Mouse (Mus musculus): ENCODE results near the gene Ebf3. TPM values are rescaled to one million over a fixed set of nuclear protein-coding genes. Genes with fewer than 3 reads are reported as not detected.

Ebf3 gene
- polyA plus RNA-seq, 1 experiment from 2014 or later, result 23.3 TPM

DNA sequence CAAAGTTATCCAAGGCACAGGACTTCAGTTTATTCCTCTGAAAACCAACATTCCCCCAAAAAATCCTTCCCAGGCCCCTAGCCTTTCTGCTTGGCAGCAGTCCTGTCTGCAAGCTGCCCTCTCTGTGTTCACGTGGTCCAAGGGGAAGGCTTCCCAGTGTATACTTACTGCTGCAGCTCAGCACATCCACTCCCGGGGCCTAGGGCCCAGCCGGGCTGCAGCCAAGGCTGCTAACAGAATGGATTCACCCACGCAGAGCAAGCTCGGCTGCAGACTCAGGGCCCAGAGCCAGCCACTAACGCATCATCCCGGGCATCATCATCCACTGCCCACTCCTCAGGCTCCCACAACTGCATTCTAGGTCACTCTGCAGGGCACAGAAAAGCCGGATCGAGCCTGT, 46.8 kb downstream of the Ebf3 start:
- H3K4me2 ChIP-seq (replicated peaks), result peak overlapping the region; percentile 13; the same call in 1 of the 2 replicates
- no peak overlapping the region for H3K4me3 ChIP-seq
- peaks cover 7% of the 10 kb centered on the region; the same call in 1 of the 2 replicates for H3K27me3 ChIP-seq
- no peaks in the 10 kb centered on the region for H3K36me3 ChIP-seq
- H3K4me1 ChIP-seq, result peaks cover 52% of the 10 kb centered on the region
- ATAC-seq (ENCODE audit: low FRiP score, low read depth), result no peak
- WGBS, result 65% methylated on average over 9 of the region's 9 CpGs
- H3K9me3 ChIP-seq, result no peaks in the 10 kb centered on the region
- no peak overlapping the region for H3K9ac ChIP-seq (replicated peaks)
- peak overlapping the region; percentile 42 for H3K27ac ChIP-seq (replicated peaks)

DNA sequence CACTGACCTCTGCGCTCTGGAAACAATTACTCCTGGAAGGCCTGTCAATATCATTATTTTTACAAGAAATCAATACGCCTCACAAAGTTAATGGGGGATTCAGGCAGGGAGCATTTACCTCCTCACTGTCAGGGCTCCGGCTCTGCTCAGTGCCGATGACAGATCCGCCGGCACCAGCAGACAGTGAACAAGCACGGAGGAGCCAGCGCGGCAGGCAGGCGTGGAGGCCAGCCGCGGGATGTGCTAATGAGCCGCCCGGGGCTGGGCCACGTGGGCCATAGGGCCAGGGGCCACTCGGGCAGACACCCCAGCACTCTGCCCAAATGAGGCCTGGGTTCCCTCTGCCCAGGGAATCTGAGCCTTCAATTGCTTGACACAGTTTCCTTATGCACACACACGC, 47.7 kb downstream of the Ebf3 start:
- peaks cover 7% of the 10 kb centered on the region; the same call in 1 of the 2 replicates for H3K27me3 ChIP-seq
- peak overlapping the region; percentile 24 for H3K4me2 ChIP-seq (replicated peaks)
- 0 out of 2 replicates have a peak overlapping the region, but pooled peaks have one; percentile 42 for H3K27ac ChIP-seq (replicated peaks)
- 13% methylated on average over 17 of the region's 17 CpGs for WGBS
- ATAC-seq (ENCODE audit: low FRiP score, low read depth), result peak; percentile 70; the same call in 1 of the 2 replicates
- H3K9ac ChIP-seq (replicated peaks), result no peak overlapping the region
- H3K4me3 ChIP-seq, result no peak overlapping the region
- H3K4me1 ChIP-seq, result peaks cover 54% of the 10 kb centered on the region
- H3K9me3 ChIP-seq, result no peaks in the 10 kb centered on the region
- H3K36me3 ChIP-seq, result no peaks in the 10 kb centered on the region

DNA sequence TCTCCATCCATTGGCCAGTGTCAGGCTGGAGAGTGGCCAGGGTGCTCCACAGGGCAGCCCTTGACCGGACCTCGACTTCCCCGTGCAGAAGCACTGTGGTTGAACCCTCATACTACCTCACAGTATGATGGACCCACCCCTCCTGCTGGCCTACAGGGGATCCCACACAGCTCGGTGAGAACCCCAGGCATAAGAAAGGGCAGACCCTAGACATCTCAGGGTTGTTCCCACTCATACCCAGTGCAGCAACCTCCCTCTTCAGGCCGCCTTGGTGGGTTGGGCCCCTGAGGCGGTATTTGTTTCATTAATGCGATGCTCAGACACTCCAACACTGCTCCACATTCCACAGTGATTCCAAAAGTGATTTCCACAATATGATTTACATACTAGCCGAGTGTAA, 51.9 kb downstream of the Ebf3 start:
- H3K36me3 ChIP-seq, result no peaks in the 10 kb centered on the region
- H3K9me3 ChIP-seq, result no peaks in the 10 kb centered on the region
- no peak overlapping the region for H3K4me2 ChIP-seq (replicated peaks)
- no peak overlapping the region for H3K27ac ChIP-seq (replicated peaks)
- no peak overlapping the region for H3K4me3 ChIP-seq
- no peak for ATAC-seq (ENCODE audit: low FRiP score, low read depth)
- 89% methylated on average over 8 of the region's 8 CpGs for whole genome bisulfite sequencing
- H3K9ac ChIP-seq (replicated peaks), result no peak overlapping the region
- H3K4me1 ChIP-seq, result peaks cover 33% of the 10 kb centered on the region
- peaks cover 18% of the 10 kb centered on the region for H3K27me3 ChIP-seq

DNA sequence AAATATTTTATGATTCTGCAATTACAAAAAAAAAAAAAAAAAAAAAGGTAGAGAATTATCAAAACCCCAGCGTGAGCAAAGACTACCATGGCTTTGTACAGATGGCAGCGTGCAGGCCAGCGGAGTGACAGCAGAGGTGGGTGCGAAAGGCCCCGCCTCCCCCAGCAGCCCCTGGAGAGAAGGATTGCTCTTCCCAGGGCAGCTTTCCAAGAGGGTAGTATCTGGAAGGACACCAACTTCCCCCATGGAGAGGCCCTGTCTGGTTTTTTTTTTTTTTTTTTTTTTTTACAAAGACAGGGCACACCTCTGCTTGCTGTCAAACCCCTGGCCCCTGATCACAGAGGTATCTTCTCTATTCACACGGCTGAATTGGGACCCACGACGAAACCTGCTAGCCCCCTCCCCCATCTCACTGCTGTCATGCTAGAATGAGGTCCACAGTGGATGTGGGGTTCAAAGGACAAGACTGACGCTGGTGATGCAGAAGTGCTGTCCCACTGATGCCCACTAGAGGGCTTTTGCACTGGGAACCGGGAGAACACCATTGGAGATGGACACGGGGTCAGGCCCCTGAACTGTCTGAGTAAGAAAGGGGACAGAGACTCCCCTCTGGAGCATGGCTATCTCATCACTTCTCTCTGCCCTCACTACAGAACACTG, 67.9 kb downstream of the Ebf3 start:
- Histone ChIP-seq H3K27me3 (0 out of 2 replicates have a peak, but pooled peaks cover 7% of the 10 kb centered on the region), H3K9me3 (no peaks in the 10 kb centered on the region), H3K4me3 (no peak overlapping the region), H3K36me3 (no peaks in the 10 kb centered on the region), H3K4me2 (replicated peaks) (no peak overlapping the region), H3K9ac (replicated peaks) (no peak overlapping the region), H3K4me1 (peaks cover 71% of the 10 kb centered on the region), H3K27ac (replicated peaks) (no peak overlapping the region)
- WGBS, result 31% methylated on average over 11 of the region's 11 CpGs
- ATAC-seq (ENCODE audit: low FRiP score, low read depth), result peak; percentile 28

DNA sequence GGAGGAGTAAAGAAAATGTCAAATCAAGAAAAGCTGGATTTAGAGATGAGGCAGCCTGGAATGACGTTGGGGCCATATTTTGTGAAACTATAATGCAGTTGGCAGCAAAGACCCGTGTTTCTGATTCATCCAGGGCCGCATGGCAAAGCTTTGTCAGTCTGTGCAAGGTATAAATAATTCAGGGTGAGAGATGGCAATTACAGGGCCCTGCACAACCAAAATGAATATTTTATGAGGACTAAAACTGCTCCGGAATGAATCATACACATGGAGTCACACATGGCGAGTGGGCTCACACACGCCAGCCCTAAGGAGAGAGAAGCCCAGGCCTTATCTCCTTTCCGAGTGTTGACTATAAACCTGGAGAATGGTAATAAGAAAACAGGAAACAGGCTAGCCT, 69.4 kb downstream of the Ebf3 start:
- no peak for ATAC-seq (ENCODE audit: low FRiP score, low read depth)
- WGBS, result 57% methylated on average over 7 of the region's 7 CpGs
- H3K9me3 ChIP-seq, result no peaks in the 10 kb centered on the region
- peaks cover 69% of the 10 kb centered on the region for H3K4me1 ChIP-seq
- H3K9ac ChIP-seq (replicated peaks), result no peak overlapping the region
- H3K36me3 ChIP-seq, result no peaks in the 10 kb centered on the region
- H3K4me3 ChIP-seq, result no peak overlapping the region
- H3K4me2 ChIP-seq (replicated peaks), result no peak overlapping the region
- H3K27ac ChIP-seq (replicated peaks), result peak overlapping the region; percentile 77
- H3K27me3 ChIP-seq, result 0 out of 2 replicates have a peak, but pooled peaks cover 7% of the 10 kb centered on the region

DNA sequence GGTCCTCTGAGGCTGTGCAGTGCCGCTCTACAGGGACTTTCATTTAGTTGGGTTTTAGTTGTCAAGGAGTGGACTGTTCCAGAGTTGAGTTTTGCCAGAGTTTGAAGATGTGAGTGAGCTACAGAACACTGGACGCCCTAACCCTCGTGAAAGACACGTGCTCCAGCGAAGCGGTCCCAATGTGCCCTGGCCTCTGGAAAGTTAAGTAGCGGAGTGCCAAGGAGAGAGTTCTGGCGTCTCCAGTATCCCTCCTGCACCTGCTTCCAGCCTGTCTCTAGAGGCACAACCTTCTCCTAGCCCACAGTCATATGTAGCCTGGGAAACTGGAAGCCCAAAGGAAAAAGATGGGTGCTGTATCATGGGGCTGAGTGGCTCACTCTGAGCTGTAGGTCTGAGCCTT, 73.8 kb downstream of the Ebf3 start:
- H3K4me2 ChIP-seq (replicated peaks), result no peak overlapping the region
- peaks cover 59% of the 10 kb centered on the region for H3K4me1 ChIP-seq
- no peaks in the 10 kb centered on the region for H3K9me3 ChIP-seq
- peaks cover 3% of the 10 kb centered on the region; the same call in 1 of the 2 replicates for H3K36me3 ChIP-seq
- H3K27me3 ChIP-seq, result no peaks in the 10 kb centered on the region; the same call in 1 of the 2 replicates
- 95% methylated on average over 8 of the region's 8 CpGs for WGBS
- no peak overlapping the region for H3K9ac ChIP-seq (replicated peaks)
- ATAC-seq (ENCODE audit: low FRiP score, low read depth), result no peak
- H3K4me3 ChIP-seq, result no peak overlapping the region
- H3K27ac ChIP-seq (replicated peaks), result peak overlapping the region; percentile 74

DNA sequence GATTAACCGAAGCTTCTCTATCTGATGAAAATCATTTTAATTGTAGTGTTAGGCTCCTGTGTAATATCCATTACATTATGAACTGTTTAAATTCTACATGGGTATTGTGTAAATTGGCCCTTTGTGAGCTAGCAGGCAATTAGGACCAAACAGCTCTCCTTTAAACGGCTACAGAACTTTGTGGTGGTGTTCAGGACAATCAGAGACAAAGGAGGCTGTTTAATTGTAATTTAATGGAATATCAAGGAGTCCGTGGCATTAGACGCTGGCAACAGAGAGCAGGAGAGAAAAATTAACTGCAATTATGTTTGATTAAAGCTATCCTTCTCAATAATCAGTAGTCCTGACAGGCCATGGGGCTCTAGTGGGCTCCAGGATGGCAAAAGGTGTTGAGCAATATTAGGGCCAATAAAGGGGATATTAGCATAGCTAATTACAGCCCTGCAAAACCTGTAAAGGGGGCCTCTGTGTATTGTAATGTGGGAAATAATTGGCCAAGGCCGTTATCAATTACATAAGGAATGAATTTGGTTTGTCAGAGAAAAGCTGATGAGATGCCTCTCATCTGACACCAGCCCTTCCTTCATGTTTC, 74.6 kb downstream of the Ebf3 start:
- Histone ChIP-seq H3K36me3 (peaks cover 11% of the 10 kb centered on the region), H3K4me2 (replicated peaks) (no peak overlapping the region), H3K9me3 (no peaks in the 10 kb centered on the region), H3K27ac (replicated peaks) (peak overlapping the region; percentile 39; the same call in 1 of the 2 replicates), H3K27me3 (no peaks in the 10 kb centered on the region; the same call in 1 of the 2 replicates), H3K9ac (replicated peaks) (no peak overlapping the region), H3K4me3 (no peak overlapping the region), H3K4me1 (peaks cover 52% of the 10 kb centered on the region)
- ATAC-seq (ENCODE audit: low FRiP score, low read depth), result no peak
- 64% methylated on average over 5 of the region's 5 CpGs for WGBS

DNA sequence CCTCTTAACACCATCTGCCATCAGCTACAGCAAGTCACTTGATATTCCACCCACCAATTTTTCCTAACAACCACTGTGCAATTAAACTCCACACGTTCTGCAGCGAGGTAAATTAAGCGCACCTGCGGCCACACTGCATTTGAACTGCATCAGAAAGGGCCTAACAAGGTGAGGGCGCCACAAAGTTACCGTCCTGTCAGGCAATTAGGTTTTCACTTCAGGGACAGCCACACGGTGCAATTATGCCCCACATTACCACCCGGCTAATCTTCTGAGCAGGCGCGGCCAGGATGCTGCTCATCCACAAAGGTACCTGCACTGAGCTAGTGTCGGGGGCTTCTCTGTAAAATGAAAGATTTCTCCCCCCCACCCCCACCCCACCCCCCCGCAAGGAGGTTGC, 76.8 kb downstream of the Ebf3 start:
- Histone ChIP-seq H3K4me2 (replicated peaks) (no peak overlapping the region), H3K9ac (replicated peaks) (no peak overlapping the region), H3K4me1 (peaks cover 43% of the 10 kb centered on the region), H3K9me3 (no peaks in the 10 kb centered on the region), H3K36me3 (peaks cover 18% of the 10 kb centered on the region), H3K4me3 (no peak overlapping the region), H3K27ac (replicated peaks) (peak overlapping the region; percentile 68; the same call in 1 of the 2 replicates), H3K27me3 (no peaks in the 10 kb centered on the region; the same call in 1 of the 2 replicates)
- no peak for ATAC-seq (ENCODE audit: low FRiP score, low read depth)
- WGBS, result 74% methylated on average over 12 of the region's 12 CpGs

DNA sequence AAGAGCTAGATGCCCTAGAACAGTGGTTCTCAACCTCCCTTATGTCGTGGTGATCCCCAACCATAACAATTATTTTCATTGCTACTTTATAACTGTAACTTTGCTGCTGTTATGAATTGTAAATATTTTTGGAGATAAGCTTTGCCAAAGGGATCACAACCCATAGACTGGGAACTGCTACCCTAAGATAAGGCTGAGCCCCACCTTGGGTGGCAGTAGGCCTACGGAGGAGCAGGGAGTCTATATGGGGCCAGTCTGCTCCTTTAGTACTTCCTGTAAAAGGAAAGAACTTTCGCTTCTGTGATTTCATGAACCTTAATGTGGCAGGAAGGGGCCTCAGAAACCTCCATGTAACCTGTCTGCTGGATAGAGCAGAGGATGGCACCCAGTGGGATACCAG, 90.4 kb downstream of the Ebf3 start:
- H3K4me3 ChIP-seq, result no peak overlapping the region
- no peaks in the 10 kb centered on the region for H3K9me3 ChIP-seq
- H3K27me3 ChIP-seq, result no peaks in the 10 kb centered on the region; the same call in 1 of the 2 replicates
- ATAC-seq (ENCODE audit: low FRiP score, low read depth), result no peak
- 93% methylated on average over 3 of the region's 3 CpGs for WGBS
- H3K27ac ChIP-seq (replicated peaks), result no peak overlapping the region; the same call in 1 of the 2 replicates
- H3K36me3 ChIP-seq, result peaks cover 8% of the 10 kb centered on the region; the same call in 1 of the 2 replicates
- H3K9ac ChIP-seq (replicated peaks), result no peak overlapping the region
- peaks cover 61% of the 10 kb centered on the region for H3K4me1 ChIP-seq
- H3K4me2 ChIP-seq (replicated peaks), result no peak overlapping the region

DNA sequence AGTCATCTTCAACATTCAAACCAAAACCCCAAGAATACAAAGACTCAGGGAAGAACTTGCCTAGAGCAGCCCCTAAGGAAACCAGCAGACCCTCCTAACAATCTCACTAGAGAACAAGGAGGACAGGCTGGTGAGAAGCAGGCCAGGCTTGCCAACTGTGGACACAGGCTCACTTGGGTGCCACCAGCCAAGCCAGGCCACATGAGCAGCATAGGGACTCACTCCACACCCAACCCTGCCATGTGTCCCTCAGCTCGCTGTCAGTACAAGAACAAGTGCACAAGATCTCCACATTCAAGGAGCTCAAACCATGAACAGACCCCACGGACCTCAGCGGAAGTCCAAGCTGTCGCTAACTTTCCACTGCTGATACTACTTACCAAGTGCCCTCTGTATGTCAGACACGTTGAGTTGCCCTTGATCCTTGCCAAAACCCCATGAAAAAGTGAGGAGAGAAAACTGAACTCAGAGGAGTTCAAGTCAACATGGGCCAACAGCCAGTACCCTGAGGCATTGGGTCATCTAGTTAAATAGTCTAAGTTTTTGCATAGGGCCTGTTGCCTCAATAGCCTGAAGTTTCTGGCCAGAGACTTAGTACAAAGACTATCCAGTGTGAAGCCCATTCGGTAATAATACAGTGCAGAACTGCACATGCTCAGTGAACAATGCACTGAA, 91.3 kb downstream of the Ebf3 start:
- no peaks in the 10 kb centered on the region for H3K9me3 ChIP-seq
- H3K4me2 ChIP-seq (replicated peaks), result no peak overlapping the region
- ATAC-seq (ENCODE audit: low FRiP score, low read depth), result no peak
- no peak overlapping the region for H3K27ac ChIP-seq (replicated peaks)
- H3K4me1 ChIP-seq, result peaks cover 52% of the 10 kb centered on the region
- H3K4me3 ChIP-seq, result no peak overlapping the region
- no peak overlapping the region for H3K9ac ChIP-seq (replicated peaks)
- peaks cover 8% of the 10 kb centered on the region; the same call in 1 of the 2 replicates for H3K36me3 ChIP-seq
- WGBS, result 91% methylated on average over 6 of the region's 6 CpGs
- no peaks in the 10 kb centered on the region; the same call in 1 of the 2 replicates for H3K27me3 ChIP-seq

DNA sequence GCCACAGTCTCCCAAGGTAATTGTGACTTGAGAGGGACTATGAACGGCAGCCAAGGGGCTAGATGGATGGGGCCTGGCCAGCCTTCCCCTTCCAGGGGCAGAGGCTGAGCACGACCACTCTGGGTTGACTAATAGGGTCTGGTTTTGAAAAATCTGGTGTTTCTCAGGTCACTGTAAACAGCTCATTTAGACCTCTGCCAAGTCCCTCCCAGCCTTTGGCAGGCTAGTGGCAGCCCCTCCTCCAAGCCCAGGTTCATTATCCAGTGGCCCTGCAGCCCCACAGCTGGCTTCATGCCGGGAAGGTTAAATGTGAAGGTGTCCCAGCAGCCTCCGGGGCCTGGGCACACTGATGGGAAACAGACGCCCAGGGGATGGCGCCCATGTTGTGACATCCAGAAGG, 92.6 kb downstream of the Ebf3 start:
- WGBS, result 41% methylated on average over 6 of the region's 6 CpGs
- Histone ChIP-seq H3K9me3 (no peaks in the 10 kb centered on the region), H3K27me3 (no peaks in the 10 kb centered on the region; the same call in 1 of the 2 replicates), H3K27ac (replicated peaks) (peak overlapping the region; percentile 66), H3K4me1 (peaks cover 38% of the 10 kb centered on the region), H3K4me2 (replicated peaks) (no peak overlapping the region), H3K9ac (replicated peaks) (no peak overlapping the region), H3K4me3 (no peak overlapping the region), H3K36me3 (peaks cover 10% of the 10 kb centered on the region; the same call in 1 of the 2 replicates)
- ATAC-seq (ENCODE audit: low FRiP score, low read depth), result peak; percentile 35

DNA sequence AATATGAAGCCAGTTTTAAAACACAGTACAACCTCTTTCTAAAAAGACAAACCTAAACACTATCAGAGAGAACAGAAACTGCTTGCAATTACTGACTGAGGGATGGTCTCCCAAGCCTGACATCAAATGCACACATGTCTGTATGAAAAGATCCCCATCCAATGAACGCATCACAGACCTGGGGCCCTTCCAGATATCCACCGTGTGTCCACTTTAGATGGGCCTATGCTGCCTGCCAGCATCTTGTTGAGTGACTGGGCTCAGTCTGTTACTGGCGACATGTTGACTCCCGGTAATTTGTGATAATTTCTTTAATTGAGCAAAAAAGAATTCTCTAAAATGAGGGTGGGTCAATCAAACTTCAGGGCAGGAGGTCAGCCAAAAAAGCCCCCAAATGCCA, 93.8 kb downstream of the Ebf3 start:
- Histone ChIP-seq H3K4me1 (peaks cover 28% of the 10 kb centered on the region), H3K27me3 (no peaks in the 10 kb centered on the region; the same call in 1 of the 2 replicates), H3K4me2 (replicated peaks) (no peak overlapping the region), H3K4me3 (no peak overlapping the region), H3K36me3 (peaks cover 14% of the 10 kb centered on the region; the same call in 1 of the 2 replicates), H3K9ac (replicated peaks) (no peak overlapping the region), H3K9me3 (no peaks in the 10 kb centered on the region), H3K27ac (replicated peaks) (no peak overlapping the region)
- WGBS, result 87% methylated on average over 4 of the region's 4 CpGs
- ATAC-seq (ENCODE audit: low FRiP score, low read depth), result no peak

Measured in midbrain, embryonic 12.5 days (tissue).